Mouse (Mus musculus) intestine, postnatal 0 days (tissue): ENCODE data around the gene Trem2. TPM values are rescaled to one million over a fixed set of nuclear protein-coding genes. Genes with fewer than 3 reads are reported as not detected.

Source experiments
- ATAC-seq: fragments of 200-750 bp; cut with Nextera tagmentation; 2 replicates; pipeline ENCODE4 v1.8.0; 2017; ENCODE audit warnings: mild to moderate bottlenecking, moderate TSS enrichment, moderate library complexity
- H3K27ac ChIP-seq: fragments of 300-500 bp; sonication (generic); 2 replicates; pipeline ENCODE4 v1.5.1; 2014; ENCODE audit warnings: mild to moderate bottlenecking, low read depth, low read length, moderate library complexity
- H3K27me3 ChIP-seq: fragments of 300-500 bp; sonication (generic); replicated peaks from 2 replicates; pipeline ENCODE4 v1.6.1; 2014; ENCODE audit warnings: low read length, mixed read lengths; ENCODE audit not compliant: control insufficient read depth, insufficient read depth
- H3K36me3 ChIP-seq: fragments of 300-500 bp; sonication (generic); 2 replicates; pipeline ENCODE4 v1.6.1; 2014; ENCODE audit warnings: mild to moderate bottlenecking, moderate library complexity; ENCODE audit not compliant: control insufficient read depth, insufficient read depth
- H3K4me1 ChIP-seq: fragments of 300-500 bp; sonication (generic); replicated peaks from 2 replicates; pipeline ENCODE4 v1.6.1; 2014; ENCODE audit warnings: antibody characterized with exemption, low read length, mixed read lengths; ENCODE audit not compliant: control insufficient read depth, insufficient read depth
- H3K4me2 ChIP-seq: fragments of 300-500 bp; sonication (generic); replicated peaks from 2 replicates; pipeline ENCODE4 v1.6.1; 2014; ENCODE audit warnings: low read depth, mild to moderate bottlenecking, moderate library complexity
- H3K4me3 ChIP-seq: fragments of 300-500 bp; sonication (generic); 2 replicates; pipeline ENCODE4 v1.5.1; 2014; ENCODE audit warnings: low read depth, low read length
- H3K9ac ChIP-seq: fragments of 300-500 bp; sonication (generic); 2 replicates; pipeline ENCODE4 v1.6.1; 2014; ENCODE audit warnings: mild to moderate bottlenecking, low read depth, low read length
- H3K9me3 ChIP-seq: fragments of 300-500 bp; sonication (generic); 2 replicates; pipeline ENCODE4 v1.6.1; 2016; ENCODE audit warnings: mixed run types; ENCODE audit not compliant: control insufficient read depth
- CTCF ChIP-seq: sonication (generic); IDR thresholded peaks from 2 replicates; pipeline ENCODE4 v1.5.1; 2016; ENCODE audit warnings: low read depth, mild to moderate bottlenecking, control low read depth, antibody characterized with exemption, moderate library complexity
- WGBS: fragments of 180-500 bp; shearing (Covaris S2); extraction: QIAGEN DNeasy Blood & Tissue Kit; methylation state at CpG from one replicate; pipeline ENCODE4 v1.1.7; 2014; 5-methylcytosine and 5-hydroxymethylcytosine counted together
- polyA plus RNA-seq: library from polyadenylated mRNA; unstranded; fragments of >200 nt; fragmentation: Nextera tagmentation; extraction: Ambion mirVana; gene quantifications from 2 replicates; pipeline ENCODE4 v1.2.1, GENCODE M21; 2015

The Trem2 gene
- polyA plus RNA-seq, 1 experiment from 2014 or later = 3.4 TPM

GRCm38 (mm10) chr17:48360462-48360861, 14.3 kb downstream of the Trem2 start:
- Histone ChIP-seq H3K27ac (no peak overlapping the region), H3K36me3 (no peaks in the 10 kb centered on the region), H3K9ac (no peak overlapping the region), H3K4me3 (no peak overlapping the region), H3K4me2 (no peak overlapping the region), H3K27me3 (no peaks in the 10 kb centered on the region), H3K9me3 (no peaks in the 10 kb centered on the region), H3K4me1 (no peaks in the 10 kb centered on the region)
- no peak for TF ChIP-seq CTCF
- ATAC-seq = no peak
- 71% methylated on average over 4 of the region's 4 CpGs for WGBS

DNA sequence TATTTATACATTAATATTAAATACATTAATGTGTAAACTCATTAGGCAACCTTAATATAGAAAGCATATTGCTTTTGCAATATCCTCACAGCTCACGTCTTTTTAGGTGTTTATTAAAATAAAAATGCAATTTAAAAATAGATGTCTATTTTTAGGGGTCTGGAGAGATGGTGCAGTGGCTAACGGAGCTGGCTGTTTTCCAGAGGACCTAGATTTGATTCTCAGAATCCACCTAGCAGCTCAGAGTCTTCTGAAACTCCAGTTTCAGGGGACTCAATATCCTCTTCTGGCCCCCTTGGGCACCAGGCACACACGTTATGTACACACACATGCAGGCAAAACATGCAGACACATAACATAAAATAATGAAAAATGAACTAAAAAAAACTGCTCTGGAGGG, 16.1 kb downstream of the Trem2 start:
- no peak overlapping the region for H3K27ac ChIP-seq
- H3K4me3 ChIP-seq = no peak overlapping the region
- no peak for TF ChIP-seq CTCF
- no peak overlapping the region for H3K4me2 ChIP-seq
- WGBS = 70% methylated on average over 3 of the region's 3 CpGs
- no peaks in the 10 kb centered on the region for H3K9me3 ChIP-seq
- no peaks in the 10 kb centered on the region for H3K27me3 ChIP-seq
- H3K4me1 ChIP-seq = no peaks in the 10 kb centered on the region
- ATAC-seq = no peak
- no peak overlapping the region for H3K9ac ChIP-seq
- H3K36me3 ChIP-seq = no peaks in the 10 kb centered on the region

- TF ChIP-seq CTCF = no peak
- no peak for ATAC-seq
- no peak overlapping the region for H3K9ac ChIP-seq
- no peak overlapping the region for H3K4me3 ChIP-seq
- H3K27ac ChIP-seq = no peak overlapping the region
- H3K4me2 ChIP-seq = no peak overlapping the region
- no peaks in the 10 kb centered on the region for H3K27me3 ChIP-seq
- H3K4me1 ChIP-seq = no peaks in the 10 kb centered on the region
- H3K9me3 ChIP-seq = no peaks in the 10 kb centered on the region
- no peaks in the 10 kb centered on the region for H3K36me3 ChIP-seq
- 82% methylated on average over 8 of the region's 8 CpGs for WGBS
These were observed 16.8 kb downstream of the Trem2 start for GRCm38 (mm10) chr17:48362966-48363365.

DNA sequence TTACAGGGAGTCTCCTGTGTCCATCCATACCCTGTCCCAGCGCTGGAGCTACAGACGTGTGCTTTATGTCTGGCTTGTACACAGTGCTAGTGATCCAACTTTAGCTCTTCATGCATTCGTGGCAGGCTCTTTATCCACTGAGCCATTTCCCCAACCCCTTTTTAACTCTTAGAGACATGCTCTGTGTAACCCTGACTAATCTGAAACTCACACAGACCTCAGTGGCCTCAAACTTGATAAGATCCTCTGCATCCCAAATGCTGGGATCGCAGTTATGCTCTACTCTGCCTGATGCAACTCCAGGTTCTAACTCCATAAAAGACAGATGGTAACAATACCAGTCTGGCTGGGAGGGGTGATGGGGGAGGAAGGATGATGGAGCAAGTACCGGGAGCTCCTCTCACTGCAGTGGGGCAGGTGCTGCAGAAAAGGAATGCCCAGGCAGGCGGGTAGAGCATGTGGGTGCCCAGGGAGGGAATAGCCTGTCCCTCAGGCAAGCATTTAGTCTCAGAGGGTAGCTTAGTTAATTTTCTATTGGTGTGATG, 17.3 kb downstream of the Trem2 start:
- H3K4me2 ChIP-seq = no peak overlapping the region
- 73% methylated on average over 6 of the region's 6 CpGs for WGBS
- no peak overlapping the region for H3K4me3 ChIP-seq
- no peaks in the 10 kb centered on the region for H3K27me3 ChIP-seq
- no peaks in the 10 kb centered on the region for H3K36me3 ChIP-seq
- H3K9ac ChIP-seq = no peak overlapping the region
- ATAC-seq = no peak
- H3K27ac ChIP-seq = no peak overlapping the region
- TF ChIP-seq CTCF = no peak
- H3K9me3 ChIP-seq = no peaks in the 10 kb centered on the region
- no peaks in the 10 kb centered on the region for H3K4me1 ChIP-seq

DNA sequence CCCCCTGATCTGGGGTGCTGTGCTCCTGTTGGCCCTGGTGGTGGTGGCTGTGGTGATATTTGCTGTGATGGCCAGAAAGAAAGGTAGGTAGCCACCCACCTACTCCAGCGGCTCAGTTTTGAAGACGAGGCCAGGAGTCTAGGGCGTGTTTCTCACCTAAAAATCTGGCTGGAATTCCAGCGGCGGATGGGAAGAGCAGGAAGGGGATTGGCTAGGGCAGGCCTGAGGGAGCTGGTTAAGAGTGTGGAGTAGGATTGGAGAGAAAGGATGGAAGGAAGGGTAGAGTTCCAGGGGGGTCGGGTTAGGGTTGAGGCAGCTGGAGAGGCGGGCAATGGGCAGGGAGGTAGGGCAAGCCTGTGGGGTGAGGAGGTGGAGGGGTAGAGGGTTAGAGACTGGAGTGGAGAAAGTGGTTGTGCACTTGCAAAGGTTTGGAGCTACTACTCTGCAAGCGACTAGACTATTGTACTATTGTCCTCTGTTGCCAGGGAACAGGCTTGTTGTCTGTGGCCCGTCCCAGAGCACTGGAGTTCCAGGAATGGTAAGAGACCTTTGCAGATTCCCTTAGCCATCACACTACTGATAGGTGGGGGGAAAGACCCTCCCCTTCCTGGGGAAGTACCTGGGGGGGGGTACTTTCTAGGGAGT, 19.4 kb downstream of the Trem2 start:
- no peaks in the 10 kb centered on the region for H3K9me3 ChIP-seq
- no peak overlapping the region for H3K4me3 ChIP-seq
- ATAC-seq = no peak
- H3K4me2 ChIP-seq = no peak overlapping the region
- no peaks in the 10 kb centered on the region for H3K27me3 ChIP-seq
- no peaks in the 10 kb centered on the region for H3K4me1 ChIP-seq
- no peak overlapping the region for H3K27ac ChIP-seq
- H3K9ac ChIP-seq = no peak overlapping the region
- WGBS = 69% methylated on average over 9 of the region's 9 CpGs
- H3K36me3 ChIP-seq = no peaks in the 10 kb centered on the region
- no peak for TF ChIP-seq CTCF

DNA sequence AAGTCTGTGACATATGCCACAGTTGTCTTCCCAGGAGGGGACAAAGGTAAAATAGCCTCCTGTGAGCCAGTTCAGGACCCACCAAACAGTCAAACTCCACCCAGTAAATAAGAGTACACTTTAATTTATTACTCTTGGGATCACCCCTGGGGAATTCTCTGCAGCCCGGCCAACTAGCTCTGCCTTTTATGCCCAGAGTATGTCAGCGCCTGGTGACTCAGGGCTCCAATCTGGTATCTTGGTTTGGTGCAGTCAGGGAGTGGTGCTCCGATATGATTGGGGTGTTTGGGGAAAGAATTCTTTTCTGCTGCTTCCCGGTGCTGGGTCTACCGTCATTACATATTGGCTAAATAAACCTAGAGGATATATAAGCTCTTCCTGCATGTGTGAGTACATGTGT, 20.6 kb downstream of the Trem2 start:
- no peaks in the 10 kb centered on the region for H3K9me3 ChIP-seq
- TF ChIP-seq CTCF = no peak
- H3K9ac ChIP-seq = no peak overlapping the region
- no peaks in the 10 kb centered on the region for H3K36me3 ChIP-seq
- no peak overlapping the region for H3K27ac ChIP-seq
- no peaks in the 10 kb centered on the region for H3K27me3 ChIP-seq
- H3K4me2 ChIP-seq = no peak overlapping the region
- no peak for ATAC-seq
- no peaks in the 10 kb centered on the region for H3K4me1 ChIP-seq
- 41% methylated on average over 5 of the region's 5 CpGs for WGBS
- no peak overlapping the region for H3K4me3 ChIP-seq
